8 mouse cellular contexts compared by ENCODE assay signal in the genomic region with DNA sequence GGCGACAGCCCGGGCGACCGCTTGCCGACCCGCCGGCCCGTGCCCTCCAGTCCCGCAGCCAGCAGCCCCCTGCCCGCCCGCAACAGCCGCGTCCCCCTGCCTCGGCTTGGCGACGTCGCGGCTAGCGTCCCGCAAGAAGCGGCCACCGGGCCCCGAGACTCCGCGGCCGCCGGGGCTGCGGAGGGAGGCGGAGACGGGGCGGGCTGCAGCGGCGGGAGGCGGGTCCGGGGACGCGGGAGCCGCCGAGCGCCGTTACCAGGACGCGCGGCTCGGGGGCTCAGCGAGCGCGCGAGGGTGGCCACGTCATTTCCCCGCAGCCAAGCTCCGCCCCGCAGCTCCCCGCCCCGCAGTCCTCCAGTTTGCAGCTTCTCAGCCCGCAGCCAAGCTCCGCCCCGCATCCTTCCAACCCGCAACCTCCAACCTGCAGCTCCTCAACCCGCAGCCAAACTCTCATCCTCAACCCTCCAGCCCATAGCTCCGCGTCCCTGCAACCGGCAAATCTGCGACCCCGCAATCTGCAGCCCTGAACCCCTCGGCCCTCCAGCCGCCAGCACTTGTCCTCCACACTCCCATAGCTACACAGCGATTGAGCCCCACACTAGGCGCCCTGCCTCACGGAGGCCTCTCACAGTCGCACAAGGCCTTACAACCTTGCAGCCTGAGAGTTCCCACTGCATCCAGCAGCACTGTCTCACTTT. TPM values are rescaled to one million over a fixed set of nuclear protein-coding genes. Genes with fewer than 3 reads are reported as not detected.
DNase-seq lines count a peak whose midpoint lies in the region; ATAC-seq and TF ChIP-seq lines count a peak whose summit lies in the region.

A gene (minus strand): TSS at position 169 of the 698 bp plus-strand sequence.

- 0 out of 2 replicates have a peak, but pooled peaks have one; percentile 11 for TF ChIP-seq POLR2A in limb, embryonic 14.5 days (IDR thresholded peaks at IDR 0.05; ENCODE audit: borderline replicate concordance, extremely low read depth, insufficient read depth, insufficient read length)

- peak within 1 kb of the TSS; percentile 57 for H3K9ac ChIP-seq in embryonic facial prominence, embryonic 15.5 days
- peak within 1 kb of the TSS; percentile 78 for H3K9ac ChIP-seq in heart, embryonic 11.5 days (ENCODE audit: low read depth, low read length)
- peak within 1 kb of the TSS; percentile 72 for H3K9ac ChIP-seq in kidney, embryonic 15.5 days
- peak within 1 kb of the TSS; percentile 77 for H3K9ac ChIP-seq in limb, embryonic 14.5 days (ENCODE audit: low read depth, low read length, severe bottlenecking)
- H3K9ac ChIP-seq in midbrain, embryonic 15.5 days: peak within 1 kb of the TSS; percentile 63
- H3K9ac ChIP-seq in stomach, embryonic 16.5 days (ENCODE audit: low read length): peak within 1 kb of the TSS; percentile 78

- peak; percentile 17 for DNase-seq in CD4-positive, CD25-positive, alpha-beta regulatory T cell, adult 2 months (ENCODE audit: low read depth, low spot score)
- DNase-seq in limb, embryonic 14.5 days (ENCODE audit: low spot score): peak; percentile 63

- peak within 1 kb of the TSS; percentile 74 for H3K4me3 ChIP-seq in embryonic facial prominence, embryonic 15.5 days (replicated peaks)
- H3K4me3 ChIP-seq in heart, embryonic 11.5 days (ENCODE audit: low read depth, low read length): peak within 1 kb of the TSS; percentile 80
- H3K4me3 ChIP-seq in kidney, embryonic 15.5 days (replicated peaks): peak within 1 kb of the TSS; percentile 83
- peak within 1 kb of the TSS; percentile 77 for H3K4me3 ChIP-seq in limb, embryonic 14.5 days (replicated peaks; ENCODE audit: low read length)
- H3K4me3 ChIP-seq in midbrain, embryonic 15.5 days: peak within 1 kb of the TSS; percentile 67
- H3K4me3 ChIP-seq in stomach, embryonic 16.5 days (replicated peaks; ENCODE audit: low read length): peak within 1 kb of the TSS; percentile 71

- no peaks in the 10 kb centered on the region for H3K36me3 ChIP-seq in embryonic facial prominence, embryonic 15.5 days
- no peaks in the 10 kb centered on the region for H3K36me3 ChIP-seq in heart, embryonic 11.5 days (ENCODE audit: control insufficient read depth, insufficient read depth, low read length)
- no peaks in the 10 kb centered on the region for H3K36me3 ChIP-seq in kidney, embryonic 15.5 days
- H3K36me3 ChIP-seq in limb, embryonic 14.5 days (ENCODE audit: control insufficient read depth, insufficient read depth, low read length): no peaks in the 10 kb centered on the region
- H3K36me3 ChIP-seq in midbrain, embryonic 15.5 days (replicated peaks): no peaks in the 10 kb centered on the region
- H3K36me3 ChIP-seq in stomach, embryonic 16.5 days (ENCODE audit: control insufficient read depth, insufficient read depth, low read length): no peaks in the 10 kb centered on the region

- H3K27ac ChIP-seq in embryonic facial prominence, embryonic 15.5 days (replicated peaks): no peak within 1 kb of the TSS
- H3K27ac ChIP-seq in heart, embryonic 11.5 days (ENCODE audit: low read depth, low read length): no peak within 1 kb of the TSS
- 0 out of 2 replicates have a peak within 1 kb of the TSS, but pooled peaks have one; percentile 13 for H3K27ac ChIP-seq in kidney, embryonic 15.5 days
- H3K27ac ChIP-seq in limb, embryonic 14.5 days (replicated peaks; ENCODE audit: low read depth, low read length): no peak within 1 kb of the TSS; the same call in 1 of the 2 replicates
- H3K27ac ChIP-seq in midbrain, embryonic 15.5 days: peak within 1 kb of the TSS; percentile 81
- H3K27ac ChIP-seq in stomach, embryonic 16.5 days (ENCODE audit: low read length): no peak within 1 kb of the TSS

- 2% methylated on average over 64 of the region's 71 CpGs for WGBS in embryonic facial prominence, embryonic 15.5 days
- 6% methylated on average over 42 of the region's 71 CpGs for WGBS in heart, embryonic 11.5 days (ENCODE audit: insufficient replicate concordance)
- WGBS in kidney, embryonic 15.5 days: 4% methylated on average over 70 of the region's 71 CpGs
- 14% methylated on average over 23 of the region's 71 CpGs for WGBS in limb, embryonic 14.5 days
- under 1% methylated on average over 69 of the region's 71 CpGs for WGBS in midbrain, embryonic 15.5 days
- WGBS in stomach, embryonic 16.5 days: 3% methylated on average over 56 of the region's 71 CpGs

- peaks cover 4% of the 10 kb centered on the region; the same call in 1 of the 2 replicates for H3K4me1 ChIP-seq in embryonic facial prominence, embryonic 15.5 days
- H3K4me1 ChIP-seq in heart, embryonic 11.5 days (ENCODE audit: control insufficient read depth, insufficient read depth, low read length): 0 out of 2 replicates have a peak, but pooled peaks cover 1% of the 10 kb centered on the region
- H3K4me1 ChIP-seq in kidney, embryonic 15.5 days: peaks cover 23% of the 10 kb centered on the region; the same call in 1 of the 2 replicates
- H3K4me1 ChIP-seq in limb, embryonic 14.5 days (ENCODE audit: control insufficient read depth, insufficient read depth, low read length): peaks cover 4% of the 10 kb centered on the region; the same call in 1 of the 2 replicates
- peaks cover 22% of the 10 kb centered on the region for H3K4me1 ChIP-seq in midbrain, embryonic 15.5 days
- H3K4me1 ChIP-seq in stomach, embryonic 16.5 days (ENCODE audit: control insufficient read depth, insufficient read depth, low read length): no peaks in the 10 kb centered on the region

- ATAC-seq in CD4-positive, CD25-positive, alpha-beta regulatory T cell, adult 4 months: no peak
- ATAC-seq in embryonic facial prominence, embryonic 15.5 days (ENCODE audit: insufficient number of reproducible peaks, low FRiP score, low TSS enrichment, low read depth): peak; percentile 89
- peak; percentile 55 for ATAC-seq in heart, embryonic 11.5 days (replicated peaks; ENCODE audit: insufficient number of reproducible peaks, low FRiP score, low TSS enrichment)
- peak; percentile 84 for ATAC-seq in kidney, embryonic 15.5 days (replicated peaks; ENCODE audit: low FRiP score)
- ATAC-seq in limb, embryonic 14.5 days (ENCODE audit: low FRiP score, low read depth): peak; percentile 91
- peak; percentile 98 for ATAC-seq in midbrain, embryonic 15.5 days (replicated peaks)
- ATAC-seq in stomach, embryonic 16.5 days (ENCODE audit: insufficient read depth, low FRiP score): peak; percentile 85

- peak within 1 kb of the TSS; percentile 87 for H3K4me2 ChIP-seq in embryonic facial prominence, embryonic 15.5 days (replicated peaks)
- peak within 1 kb of the TSS; percentile 90 for H3K4me2 ChIP-seq in heart, embryonic 11.5 days
- H3K4me2 ChIP-seq in kidney, embryonic 15.5 days: peak within 1 kb of the TSS; percentile 95
- peak within 1 kb of the TSS; percentile 92 for H3K4me2 ChIP-seq in limb, embryonic 14.5 days (replicated peaks; ENCODE audit: low read depth, low read length, severe bottlenecking)
- peak within 1 kb of the TSS; percentile 83 for H3K4me2 ChIP-seq in midbrain, embryonic 15.5 days
- peak within 1 kb of the TSS; percentile 96 for H3K4me2 ChIP-seq in stomach, embryonic 16.5 days (ENCODE audit: low read depth, low read length)

- H3K27me3 ChIP-seq in embryonic facial prominence, embryonic 15.5 days: no peaks in the 10 kb centered on the region
- peaks cover 12% of the 10 kb centered on the region for H3K27me3 ChIP-seq in heart, embryonic 11.5 days (ENCODE audit: control insufficient read depth, insufficient read depth, low read length)
- no peaks in the 10 kb centered on the region; the same call in 1 of the 2 replicates for H3K27me3 ChIP-seq in kidney, embryonic 15.5 days
- H3K27me3 ChIP-seq in limb, embryonic 14.5 days (ENCODE audit: control insufficient read depth, insufficient read depth, low read length): no peaks in the 10 kb centered on the region
- H3K27me3 ChIP-seq in midbrain, embryonic 15.5 days (replicated peaks): no peaks in the 10 kb centered on the region
- H3K27me3 ChIP-seq in stomach, embryonic 16.5 days (ENCODE audit: control insufficient read depth, insufficient read depth, low read length): no peaks in the 10 kb centered on the region

- no peaks in the 10 kb centered on the region for H3K9me3 ChIP-seq in embryonic facial prominence, embryonic 15.5 days (replicated peaks)
- no peaks in the 10 kb centered on the region for H3K9me3 ChIP-seq in heart, embryonic 11.5 days (replicated peaks; ENCODE audit: control insufficient read depth, low read length)
- no peaks in the 10 kb centered on the region for H3K9me3 ChIP-seq in kidney, embryonic 15.5 days (replicated peaks)
- H3K9me3 ChIP-seq in limb, embryonic 14.5 days (ENCODE audit: control insufficient read depth, low read length): no peaks in the 10 kb centered on the region
- no peaks in the 10 kb centered on the region for H3K9me3 ChIP-seq in midbrain, embryonic 15.5 days
- no peaks in the 10 kb centered on the region for H3K9me3 ChIP-seq in stomach, embryonic 16.5 days (replicated peaks; ENCODE audit: control insufficient read depth, low read length)

RNA-seq across cellular contexts. Expression of the gene that starts here (rescaled TPM):
- polyA plus RNA-seq in CD4-positive, CD25-positive, alpha-beta regulatory T cell, adult 4 months (2017; shearing (Covaris generic)): not detected
- polyA plus RNA-seq in embryonic facial prominence, embryonic 15.5 days (2015; fragmentation: Nextera tagmentation; extraction: Ambion mirVana): 5.3 and 5.5 TPM in 2 replicates
- 3.1 and 3.3 TPM in 2 replicates for polyA plus RNA-seq in heart, embryonic 11.5 days (2014; fragmentation: Nextera tagmentation; extraction: Ambion mirVana)
- 5.7 and 7.2 TPM in 2 replicates for polyA plus RNA-seq in kidney, embryonic 15.5 days (2015; fragmentation: Nextera tagmentation; extraction: Ambion mirVana)
- polyA plus RNA-seq in limb, embryonic 14.5 days (2012; rRNA removed): 9.8 and 9.9 TPM in 2 replicates
- 6.3 and 6.5 TPM in 2 replicates for polyA plus RNA-seq in limb, embryonic 14.5 days (2014; fragmentation: Nextera tagmentation; extraction: Ambion mirVana)
- 14.8 and 15.3 TPM in 2 replicates for polyA plus RNA-seq in midbrain, embryonic 15.5 days (2015; fragmentation: Nextera tagmentation; extraction: Ambion mirVana)
- polyA plus RNA-seq in stomach, embryonic 16.5 days (2015; fragmentation: Nextera tagmentation; extraction: Ambion mirVana): 1.9 and 2.3 TPM in 2 replicates

Comparison
In these comparisons a context has a peak if more than half of its experiments do, and no peak if none do; other contexts are left out.
1. H3K27ac ChIP-seq: peak in kidney, embryonic 15.5 days (single experiment) and midbrain, embryonic 15.5 days (single experiment); none in embryonic facial prominence, embryonic 15.5 days (single experiment), heart, embryonic 11.5 days (single experiment), limb, embryonic 14.5 days (single experiment) and stomach, embryonic 16.5 days (single experiment).
2. Peak in every context shown above with its lines, with median percentiles within 50 percentile points of each other: H3K4me2 ChIP-seq, H3K4me3 ChIP-seq and H3K9ac ChIP-seq.